ENCODE assay signal across 11 mouse cellular contexts in genomic region chr1:177248638-177249037, GRCm38 (mm10). TPM values are rescaled to one million over a fixed set of nuclear protein-coding genes. Genes with fewer than 3 reads are reported as not detected.
A peak's percentile ranks its signal among the peaks of the same experiment; 100 is the strongest.
DNase-seq lines count a peak whose midpoint lies in the region; ATAC-seq and TF ChIP-seq lines count a peak whose summit lies in the region.
"Had no signal": no experiment of that assay in that cellular context is flagged by ENCODE, and none has a peak within 500 bp of the region (broad histone marks: within the 10 kb centered on the region; RNA-seq: fewer than 3 reads in every experiment).

No protein-coding gene starts in this region.

- TF ChIP-seq RAD21 in CH12.LX (IDR thresholded peaks at IDR 0.05; ENCODE audit: low read depth, low read length): no peak

- DNase-seq in adrenal gland, postnatal 14 days: peak; percentile 12
- no peak for DNase-seq in adrenal gland, postnatal 25 days
- DNase-seq in kidney, postnatal 0 days (ENCODE audit: low spot score): peak; percentile 44
- DNase-seq in kidney, adult 8-10 months: no peak
- DNase-seq in CH12.LX (ENCODE audit: extremely low read depth): no peak
- DNase-seq in induced T-regulatory cell, adult 2 months (ENCODE audit: low read depth): peak; percentile 20
- no peak for DNase-seq in left cerebral cortex, adult 9 months (ENCODE audit: low spot score in 2 of 2)
- DNase-seq: layer of hippocampus, adult 9-11 months had no signal

- H3K9ac ChIP-seq in kidney, postnatal 0 days (ENCODE audit: low read depth, low read length): no peak overlapping the region
- no peak overlapping the region for H3K9ac ChIP-seq in CH12.LX (ENCODE audit: insufficient read depth, low read depth)
- H3K9ac ChIP-seq: forebrain, embryonic 12.5 days; midbrain, embryonic 15.5 days had no signal

- H3K27me3 ChIP-seq in kidney, postnatal 0 days (ENCODE audit: insufficient read depth, low read length): no peaks in the 10 kb centered on the region
- no peaks in the 10 kb centered on the region for H3K27me3 ChIP-seq in CH12.LX (replicated peaks)
- H3K27me3 ChIP-seq: forebrain, embryonic 12.5 days; midbrain, embryonic 15.5 days had no signal

- H3K27ac ChIP-seq in kidney, postnatal 0 days: no peak overlapping the region
- no peak overlapping the region for H3K27ac ChIP-seq in CH12.LX (ENCODE audit: insufficient read depth, low read depth)
- H3K27ac ChIP-seq: forebrain, embryonic 12.5 days; midbrain, embryonic 15.5 days had no signal

- TF ChIP-seq POLR2A in CH12.LX (IDR thresholded peaks at IDR 0.05; ENCODE audit: low read depth, low read length): no peak

- no peak for TF ChIP-seq CTCF in kidney, postnatal 0 days (IDR thresholded peaks at IDR 0.05; ENCODE audit: low read depth)
- TF ChIP-seq CTCF in CH12.LX (conservative IDR thresholded peaks at IDR 0.05 in 1 of 2, IDR thresholded peaks at IDR 0.05 in 1 of 2; ENCODE audit: low read depth in 2 of 2, low read length in 2 of 2): no peak

- in situ Hi-C loops in CH12.LX (cut with MboI; ENCODE audit: low pct_ligation_motif_present, low pct_unique_long_range_greater_than_20kb, low sequenced_read_pairs): no loop called here

- no peaks in the 10 kb centered on the region for H3K79me2 ChIP-seq in CH12.LX (replicated peaks; ENCODE audit: control insufficient read depth, extremely low read depth, insufficient read depth, poor library complexity, severe bottlenecking)

- no peak overlapping the region for H3K4me3 ChIP-seq in kidney, postnatal 0 days (replicated peaks; ENCODE audit: low read depth, low read length)
- no peak overlapping the region for H3K4me3 ChIP-seq in CH12.LX (replicated peaks in 1 of 3; ENCODE audit: low read depth in 2 of 3, low read length in 2 of 3, poor library complexity in 1 of 3)
- H3K4me3 ChIP-seq: forebrain, embryonic 12.5 days; midbrain, embryonic 15.5 days had no signal

- 60% methylated on average over 4 of the region's 4 CpGs for WGBS in kidney, postnatal 0 days

- dilution Hi-C loops in CH12.LX (cut with MboI; ENCODE audit: extremely low pct_ligation_motif_present, extremely low pct_unique_long_range_greater_than_20kb, low sequenced_read_pairs): no loop called here

- H3K4me2 ChIP-seq in kidney, postnatal 0 days (ENCODE audit: low read length): no peak overlapping the region
- no peak overlapping the region for H3K4me2 ChIP-seq in CH12.LX (ENCODE audit: insufficient read depth, low read depth, poor library complexity, severe bottlenecking)
- H3K4me2 ChIP-seq: forebrain, embryonic 12.5 days; midbrain, embryonic 15.5 days had no signal

- H3K36me3 ChIP-seq in kidney, postnatal 0 days (ENCODE audit: insufficient read depth, low read length): no peaks in the 10 kb centered on the region
- no peaks in the 10 kb centered on the region for H3K36me3 ChIP-seq in CH12.LX (replicated peaks in 1 of 2; ENCODE audit: control insufficient read depth in 1 of 2, insufficient read depth in 1 of 2, low read length in 1 of 2)
- H3K36me3 ChIP-seq: forebrain, embryonic 12.5 days; midbrain, embryonic 15.5 days had no signal

- H3K4me1 ChIP-seq in kidney, postnatal 0 days (replicated peaks; ENCODE audit: insufficient read depth, low read length): no peaks in the 10 kb centered on the region
- no peaks in the 10 kb centered on the region for H3K4me1 ChIP-seq in CH12.LX (ENCODE audit: control insufficient read depth in 1 of 2, insufficient read depth in 2 of 2)

- H3K9me3 ChIP-seq in kidney, postnatal 0 days (replicated peaks; ENCODE audit: low read length): no peaks in the 10 kb centered on the region
- no peaks in the 10 kb centered on the region for H3K9me3 ChIP-seq in CH12.LX (replicated peaks; ENCODE audit: low read length)
- H3K9me3 ChIP-seq: forebrain, embryonic 12.5 days; midbrain, embryonic 15.5 days had no signal

- TF ChIP-seq EP300 in CH12.LX (IDR thresholded peaks at IDR 0.05; ENCODE audit: low read length): no peak

- no peak for ATAC-seq in kidney, postnatal 0 days (replicated peaks; ENCODE audit: low FRiP score, low read depth)
- no peak for ATAC-seq in cerebellum, adult (ENCODE audit: insufficient number of reproducible peaks, low FRiP score, low TSS enrichment)
- ATAC-seq: midbrain, embryonic 15.5 days had no signal

TF ChIP-seq in CH12.LX, 34 proteins besides CTCF, POLR2A, EP300 and RAD21:
- no peak for TF ChIP-seq JUN (IDR thresholded peaks at IDR 0.05; ENCODE audit: insufficient read depth, low read depth, low read length)
- 0 out of 2 replicates have a peak, but pooled peaks have one; percentile 12 for TF ChIP-seq ZNF384 (IDR thresholded peaks at IDR 0.05; ENCODE audit: low read depth, low read length)
- no peak for TF ChIP-seq ELF1 (IDR thresholded peaks at IDR 0.05; ENCODE audit: low read depth, low read length)

RNA-seq across cellular contexts. Expression of gene Akt3, which starts 9.4 kb away (rescaled TPM):
- 26.9 and 33.3 TPM in 2 replicates for total RNA-seq in adrenal gland, postnatal 14 days (2021)
- total RNA-seq in adrenal gland, postnatal 25 days (2021): 20.7 and 33.5 TPM in 2 replicates
- polyA plus RNA-seq in kidney, postnatal 0 days (2015; fragmentation: Nextera tagmentation; extraction: Ambion mirVana): 3.4 TPM in 2 replicates
- total RNA-seq in CH12.LX (2012; rRNA removed) (0.25 and 0.34 TPM in 2 replicates), CH12.LX (2014; rRNA removed) (0.82 and 1.1 TPM in 2 replicates)
- polyA plus RNA-seq in CH12.LX (2012; ENCODE audit: insufficient read length, low read depth): 1.3 and 1.7 TPM in 2 replicates

Comparison
In these comparisons a context has a peak if more than half of its experiments do, and no peak if none do; other contexts are left out.
1. DNase-seq: peak in adrenal gland, postnatal 14 days (single experiment), kidney, postnatal 0 days (single experiment) and induced T-regulatory cell, adult 2 months (single experiment); none in adrenal gland, postnatal 25 days (single experiment), kidney, adult 8-10 months (0 of 2), CH12.LX (single experiment) and left cerebral cortex, adult 9 months (0 of 2).
2. RNA of gene Akt3, which starts 9.4 kb away (total RNA-seq): 20.7 to 33.5 TPM in adrenal gland, postnatal 25 days and 26.9 to 33.3 TPM in adrenal gland, postnatal 14 days; 0.25 to 1.1 TPM in CH12.LX; every median in the first group is over 10 times any median in the second.